Mouse (Mus musculus) spleen, postnatal 4 days (tissue): ENCODE results near the gene Ly6g6c.
A peak's percentile ranks its signal among the peaks of the same experiment; 100 is the strongest.

Experiments
- DNase-seq, 2 experiments: peaks; one replicate each; pipeline ENCODE4 v3.0.0; 2022; ENCODE audit warnings: low spot score in 2 of 2

The Ly6g6c gene

GRCm38 (mm10) chr17:35082841-35083576 is 17.8 kb downstream of the Ly6g6c start:
- no peak for DNase-seq

- DNase-seq = no peak
Measured at GRCm38 (mm10) chr17:35083929-35084497, 18.8 kb downstream of the Ly6g6c start.

- DNase-seq = no peak
Measured at GRCm38 (mm10) chr17:35085208-35085865, 20.1 kb downstream of the Ly6g6c start, which contains the start of gene Ly6g6f. Gene Ly6g6f (minus strand): TSS chr17:35085610.

- no peak for DNase-seq
Measured at GRCm38 (mm10) chr17:35088151-35088550, 23.0 kb downstream of the Ly6g6c start.

- DNase-seq = peak; percentile 92 to 97
Measured at GRCm38 (mm10) chr17:35088825-35089644, 23.8 kb downstream of the Ly6g6c start, which contains the start of gene Abhd16a. Gene Abhd16a (plus strand): TSS chr17:35089263.

GRCm38 (mm10) chr17:35090166-35090932 is 25.2 kb downstream of the Ly6g6c start:
- peak; percentile 59 to 74 for DNase-seq

GRCm38 (mm10) chr17:35092403-35093198 is 27.4 kb downstream of the Ly6g6c start:
- no peak for DNase-seq

GRCm38 (mm10) chr17:35094475-35095365 is 29.5 kb downstream of the Ly6g6c start:
- no peak for DNase-seq

- no peak for DNase-seq
Measured at GRCm38 (mm10) chr17:35096597-35096996, 31.4 kb downstream of the Ly6g6c start.

- peak; percentile 62 to 80 for DNase-seq
Measured at GRCm38 (mm10) chr17:35097164-35097655, 32.0 kb downstream of the Ly6g6c start.

- no peak for DNase-seq
Measured at GRCm38 (mm10) chr17:35100196-35100765, 35.1 kb downstream of the Ly6g6c start.

- peak in 1 of 2 experiments; percentile 12 for DNase-seq
Measured at GRCm38 (mm10) chr17:35101161-35101560, 36.0 kb downstream of the Ly6g6c start.

GRCm38 (mm10) chr17:35102299-35102698 is 37.1 kb downstream of the Ly6g6c start:
- no peak for DNase-seq

GRCm38 (mm10) chr17:35103221-35103690 is 38.1 kb downstream of the Ly6g6c start:
- peak in 1 of 2 experiments; percentile 52 for DNase-seq

GRCm38 (mm10) chr17:35104079-35104478 is 38.9 kb downstream of the Ly6g6c start:
- DNase-seq = no peak

GRCm38 (mm10) chr17:35104754-35105153 is 39.6 kb downstream of the Ly6g6c start:
- DNase-seq = peak in 1 of 2 experiments; percentile 58

GRCm38 (mm10) chr17:35105740-35106389 is 40.7 kb downstream of the Ly6g6c start:
- DNase-seq = peak; percentile 58 to 73

GRCm38 (mm10) chr17:35106522-35106921 is 41.3 kb downstream of the Ly6g6c start:
- no peak for DNase-seq
